Mouse (Mus musculus) stomach, postnatal 0 days (tissue): ENCODE measurements around the gene Plekha1. TPM values are rescaled to one million over a fixed set of nuclear protein-coding genes. Genes with fewer than 3 reads are reported as not detected.

Experiments
- ATAC-seq: fragments of 200-750 bp; cut with Nextera tagmentation; 2 replicates; pipeline ENCODE4 v1.8.0; 2017; ENCODE audit not compliant: low FRiP score, low TSS enrichment
- DNase-seq: peaks from one replicate; pipeline ENCODE4 v3.0.0-alpha.2; 2016; ENCODE audit warnings: low spot score
- H3K27ac ChIP-seq: fragments of 300-500 bp; sonication (generic); replicated peaks from 2 replicates; pipeline ENCODE4 v1.5.1; 2014; ENCODE audit warnings: mild to moderate bottlenecking, control low read depth
- H3K27me3 ChIP-seq: fragments of 300-500 bp; sonication (generic); 2 replicates; pipeline ENCODE4 v1.6.1; 2014; ENCODE audit warnings: low read length; ENCODE audit not compliant: control insufficient read depth, insufficient read depth
- H3K36me3 ChIP-seq: fragments of 300-500 bp; sonication (generic); 2 replicates; pipeline ENCODE4 v1.6.1; 2014; ENCODE audit warnings: low read length, mixed read lengths; ENCODE audit not compliant: control insufficient read depth, insufficient read depth
- H3K4me1 ChIP-seq: fragments of 300-500 bp; sonication (generic); replicated peaks from 2 replicates; pipeline ENCODE4 v1.6.1; 2014; ENCODE audit warnings: antibody characterized with exemption; ENCODE audit not compliant: control insufficient read depth, insufficient read depth
- H3K4me2 ChIP-seq: fragments of 300-500 bp; sonication (generic); replicated peaks from 2 replicates; pipeline ENCODE4 v1.6.1; 2014; ENCODE audit warnings: low read depth, mild to moderate bottlenecking, control low read depth, moderate library complexity
- H3K4me3 ChIP-seq: fragments of 300-500 bp; sonication (generic); 2 replicates; pipeline ENCODE4 v1.5.1; 2014; ENCODE audit warnings: low read depth, low read length, control low read depth
- H3K9ac ChIP-seq: fragments of 300-500 bp; sonication (generic); 2 replicates; pipeline ENCODE4 v1.6.1; 2014; ENCODE audit warnings: mild to moderate bottlenecking, low read length, control low read depth, mixed read lengths
- H3K9me3 ChIP-seq: fragments of 300-500 bp; sonication (generic); 2 replicates; pipeline ENCODE4 v1.6.1; 2016; ENCODE audit warnings: low read length; ENCODE audit not compliant: control insufficient read depth
- CTCF ChIP-seq: IDR thresholded peaks from 2 replicates; pipeline ENCODE4 v1.5.1; 2016; ENCODE audit warnings: antibody characterized with exemption, low read depth, mild to moderate bottlenecking, moderate library complexity
- EP300 ChIP-seq: optimal IDR thresholded peaks from 2 replicates; pipeline ENCODE3; 2016; ENCODE audit warnings: antibody characterized with exemption
- WGBS: fragments of 180-500 bp; shearing (Covaris S2); extraction: QIAGEN DNeasy Blood & Tissue Kit; methylation state at CpG from one replicate; pipeline ENCODE4 v1.1.7; 2014; 5-methylcytosine and 5-hydroxymethylcytosine counted together
- polyA plus RNA-seq: library from polyadenylated mRNA; unstranded; fragments of >200 nt; fragmentation: Nextera tagmentation; extraction: Ambion mirVana; gene quantifications from 2 replicates; pipeline ENCODE4 v1.2.1, GENCODE M21; 2015

Gene Plekha1
- polyA plus RNA-seq, 1 experiment from 2014 or later: 34.1 TPM

- no peak overlapping the region for H3K9ac ChIP-seq
- no peak overlapping the region for H3K4me2 ChIP-seq
- H3K4me3 ChIP-seq: no peak overlapping the region
- ATAC-seq (no peak), DNase-seq (no peak)
- 85% methylated on average over 14 of the region's 14 CpGs for whole genome bisulfite sequencing
- H3K36me3 ChIP-seq: peaks cover 6% of the 10 kb centered on the region; the same call in 1 of the 2 replicates
- no peaks in the 10 kb centered on the region for H3K9me3 ChIP-seq
- TF ChIP-seq CTCF (no peak), EP300 (no peak)
- H3K27me3 ChIP-seq: no peaks in the 10 kb centered on the region
- no peak overlapping the region for H3K27ac ChIP-seq
- no peaks in the 10 kb centered on the region for H3K4me1 ChIP-seq
Observed at GRCm38 (mm10) chr7:130910841-130911240, 45.3 kb downstream of the Plekha1 start.

GRCm38 (mm10) chr7:130914693-130915363 is 49.3 kb downstream of the Plekha1 start:
- Histone ChIP-seq H3K4me1 (no peaks in the 10 kb centered on the region), H3K9ac (no peak overlapping the region), H3K36me3 (peaks cover 3% of the 10 kb centered on the region; the same call in 1 of the 2 replicates), H3K27ac (no peak overlapping the region), H3K27me3 (no peaks in the 10 kb centered on the region), H3K4me2 (no peak overlapping the region), H3K4me3 (no peak overlapping the region), H3K9me3 (no peaks in the 10 kb centered on the region)
- no peak for ATAC-seq
- no peak for DNase-seq
- TF ChIP-seq EP300 (no peak), CTCF (peak; percentile 88)
- WGBS: 42% methylated on average over 5 of the region's 5 CpGs

- no peak overlapping the region for H3K9ac ChIP-seq
- DNase-seq: no peak
- H3K36me3 ChIP-seq: no peaks in the 10 kb centered on the region
- no peak for ATAC-seq
- no peaks in the 10 kb centered on the region for H3K9me3 ChIP-seq
- no peak overlapping the region for H3K4me2 ChIP-seq
- no peak overlapping the region for H3K27ac ChIP-seq
- H3K27me3 ChIP-seq: no peaks in the 10 kb centered on the region
- 66% methylated on average over 2 of the region's 2 CpGs for WGBS
- TF ChIP-seq CTCF (no peak), EP300 (no peak)
- no peaks in the 10 kb centered on the region for H3K4me1 ChIP-seq
- H3K4me3 ChIP-seq: no peak overlapping the region
Observed at GRCm38 (mm10) chr7:130918260-130918659, 52.7 kb downstream of the Plekha1 start.

- TF ChIP-seq CTCF (no peak), EP300 (no peak)
- Histone ChIP-seq H3K4me3 (no peak overlapping the region), H3K36me3 (no peaks in the 10 kb centered on the region), H3K27ac (no peak overlapping the region), H3K9me3 (no peaks in the 10 kb centered on the region), H3K4me1 (no peaks in the 10 kb centered on the region), H3K27me3 (no peaks in the 10 kb centered on the region), H3K4me2 (no peak overlapping the region), H3K9ac (no peak overlapping the region)
- ATAC-seq (no peak), DNase-seq (no peak)
- WGBS: 69% methylated on average over 13 of the region's 13 CpGs
Observed at GRCm38 (mm10) chr7:130922981-130923731, 57.6 kb downstream of the Plekha1 start.

GRCm38 (mm10) chr7:130930401-130930800 is 64.8 kb downstream of the Plekha1 start:
- Histone ChIP-seq H3K27me3 (no peaks in the 10 kb centered on the region), H3K4me2 (no peak overlapping the region), H3K27ac (no peak overlapping the region), H3K4me3 (no peak overlapping the region), H3K9ac (no peak overlapping the region), H3K9me3 (no peaks in the 10 kb centered on the region), H3K36me3 (no peaks in the 10 kb centered on the region), H3K4me1 (no peaks in the 10 kb centered on the region)
- TF ChIP-seq CTCF (peak; percentile 37), EP300 (no peak)
- 70% methylated on average over 3 of the region's 3 CpGs for WGBS
- DNase-seq (no peak), ATAC-seq (no peak)

- no peak for ATAC-seq
- H3K4me3 ChIP-seq: no peak overlapping the region
- H3K9ac ChIP-seq: no peak overlapping the region
- DNase-seq: no peak
- H3K4me1 ChIP-seq: no peaks in the 10 kb centered on the region; the same call in 1 of the 2 replicates
- H3K4me2 ChIP-seq: no peak overlapping the region
- 0 out of 2 replicates have a peak, but pooled peaks cover 3% of the 10 kb centered on the region for H3K27me3 ChIP-seq
- no peak for TF ChIP-seq EP300
- no peak for TF ChIP-seq CTCF
- no peaks in the 10 kb centered on the region for H3K36me3 ChIP-seq
- 75% methylated on average over 9 of the region's 9 CpGs for WGBS
- H3K9me3 ChIP-seq: no peaks in the 10 kb centered on the region
- no peak overlapping the region for H3K27ac ChIP-seq
Observed at GRCm38 (mm10) chr7:130932921-130933320, 67.4 kb downstream of the Plekha1 start.
